Mouse (Mus musculus) lung, postnatal 0 days (tissue): Measurements from ENCODE around the gene Hes7.

Source experiments
- CTCF ChIP-seq: IDR thresholded peaks from 2 replicates; pipeline ENCODE4 v1.5.1; 2016; ENCODE audit warnings: antibody characterized with exemption, mild to moderate bottlenecking
- EP300 ChIP-seq: IDR thresholded peaks from 2 replicates; pipeline ENCODE4 v1.6.1; 2016; ENCODE audit warnings: antibody characterized with exemption, mild to moderate bottlenecking, control low read depth

DNA sequence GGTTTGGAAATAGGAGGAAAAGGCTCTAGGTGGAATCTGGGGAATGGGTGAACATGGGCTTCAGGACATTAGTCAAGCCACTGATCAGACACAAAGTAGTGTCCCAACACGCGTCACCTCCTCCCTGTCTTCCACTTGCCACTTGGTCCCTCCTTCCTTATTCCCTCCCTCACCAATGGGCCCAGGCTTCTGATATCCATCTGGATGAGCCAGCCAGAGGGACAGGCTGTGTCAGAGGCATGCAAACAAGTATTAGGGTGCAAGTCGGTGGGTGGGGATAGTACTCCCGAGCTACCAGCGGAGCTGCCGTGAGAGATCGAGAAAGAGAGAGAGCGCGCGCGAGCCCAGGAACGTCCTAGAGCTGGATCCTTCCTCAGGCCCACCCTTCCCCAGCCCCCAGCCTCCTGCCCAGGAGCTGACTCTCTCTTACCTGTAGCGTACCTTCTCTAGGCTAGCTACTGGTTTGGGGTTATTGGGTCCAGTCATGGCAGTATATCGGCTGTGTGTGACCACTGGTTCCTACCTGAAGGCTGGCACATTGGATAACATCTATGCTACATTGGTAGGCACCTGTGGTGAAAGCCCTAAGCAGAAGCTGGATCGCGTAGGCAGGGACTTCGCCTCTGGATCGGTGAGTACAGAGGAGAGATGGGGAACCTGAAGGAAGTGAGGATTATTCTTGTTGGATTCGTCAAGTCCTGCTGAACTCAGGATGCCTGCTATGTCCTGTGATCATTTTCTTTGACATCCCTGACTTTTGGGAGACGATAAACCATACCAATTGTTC is 5.9 kb downstream of the Hes7 start:
- TF ChIP-seq CTCF (no peak), EP300 (no peak)
